ENCODE assay signal across 8 mouse cellular contexts in the genomic region with DNA sequence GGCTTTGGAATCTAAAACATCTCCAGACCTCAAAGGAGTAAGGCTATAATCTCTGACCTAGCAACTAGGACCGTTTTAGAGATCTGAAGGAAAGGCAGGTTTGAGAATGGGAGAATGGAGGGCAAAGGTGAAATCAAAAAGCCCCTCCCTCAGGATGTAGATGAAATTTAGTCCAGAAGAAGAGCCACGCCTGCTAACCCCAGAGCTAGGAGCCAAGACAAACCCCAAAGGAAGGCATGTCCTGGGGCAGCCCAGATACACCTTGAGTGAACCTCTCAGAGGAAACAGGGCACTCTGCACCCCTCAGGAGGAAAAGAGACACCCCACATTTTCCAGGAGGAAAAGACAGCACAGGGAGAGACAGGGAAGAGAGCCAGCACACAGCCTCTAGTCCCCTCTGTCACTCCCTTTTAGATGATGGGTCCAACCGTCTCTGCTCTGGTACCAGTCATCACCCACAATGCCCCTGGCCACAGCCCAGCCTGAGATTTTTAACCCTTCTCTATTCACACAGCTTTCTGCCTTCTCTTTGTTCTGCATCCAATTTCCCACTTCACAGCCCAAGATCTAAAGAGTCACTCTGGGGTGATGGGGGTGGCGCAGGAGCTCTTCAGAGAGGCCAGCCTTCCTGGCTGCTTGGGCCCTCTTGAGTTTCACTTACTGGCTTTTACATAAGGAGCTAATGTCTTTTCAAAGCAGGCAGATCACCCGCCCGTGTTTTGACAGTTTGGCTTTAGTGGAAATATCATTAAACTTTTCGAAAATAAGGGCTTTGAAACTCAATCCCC.
DNase-seq lines count a peak whose midpoint lies in the region; ATAC-seq and TF ChIP-seq lines count a peak whose summit lies in the region.

No protein-coding gene starts in this region.

- H3K27me3 ChIP-seq in intestine, embryonic 14.5 days (replicated peaks; ENCODE audit: control insufficient read depth, insufficient read depth, low read length), result no peaks in the 10 kb centered on the region
- H3K27me3 ChIP-seq in intestine, postnatal 0 days (replicated peaks; ENCODE audit: control insufficient read depth, insufficient read depth, low read length), result no peaks in the 10 kb centered on the region
- no peaks in the 10 kb centered on the region for H3K27me3 ChIP-seq in embryonic facial prominence, embryonic 15.5 days
- no peaks in the 10 kb centered on the region for H3K27me3 ChIP-seq in limb, embryonic 12.5 days
- H3K27me3 ChIP-seq in neural tube, embryonic 14.5 days (ENCODE audit: control insufficient read depth, insufficient read depth, low read length), result no peaks in the 10 kb centered on the region

- H3K4me1 ChIP-seq in intestine, embryonic 14.5 days (replicated peaks; ENCODE audit: control insufficient read depth, insufficient read depth, low read length), result peaks cover 15% of the 10 kb centered on the region; the same call in 1 of the 2 replicates
- H3K4me1 ChIP-seq in intestine, postnatal 0 days (replicated peaks; ENCODE audit: control insufficient read depth, insufficient read depth, low read length), result 0 out of 2 replicates have a peak, but pooled peaks cover 9% of the 10 kb centered on the region
- H3K4me1 ChIP-seq in embryonic facial prominence, embryonic 15.5 days, result peaks cover 27% of the 10 kb centered on the region
- peaks cover 25% of the 10 kb centered on the region for H3K4me1 ChIP-seq in limb, embryonic 12.5 days (replicated peaks)
- H3K4me1 ChIP-seq in neural tube, embryonic 14.5 days (ENCODE audit: control insufficient read depth, insufficient read depth, low read length), result no peaks in the 10 kb centered on the region

- WGBS in intestine, embryonic 14.5 days, result 35% methylated on average over 7 of the region's 7 CpGs
- 39% methylated on average over 7 of the region's 7 CpGs for WGBS in intestine, postnatal 0 days
- 20% methylated on average over 7 of the region's 7 CpGs for WGBS in embryonic facial prominence, embryonic 15.5 days
- WGBS in limb, embryonic 12.5 days, result 27% methylated on average over 7 of the region's 7 CpGs
- 34% methylated on average over 7 of the region's 7 CpGs for WGBS in neural tube, embryonic 14.5 days

- no peak overlapping the region for H3K4me2 ChIP-seq in intestine, embryonic 14.5 days (ENCODE audit: low read length)
- no peak overlapping the region for H3K4me2 ChIP-seq in intestine, postnatal 0 days (replicated peaks; ENCODE audit: low read depth)
- H3K4me2 ChIP-seq in embryonic facial prominence, embryonic 15.5 days (replicated peaks), result no peak overlapping the region
- 0 out of 2 replicates have a peak overlapping the region, but pooled peaks have one; percentile 17 for H3K4me2 ChIP-seq in limb, embryonic 12.5 days
- no peak overlapping the region for H3K4me2 ChIP-seq in neural tube, embryonic 14.5 days (ENCODE audit: low read depth, low read length)

- no peak overlapping the region for H3K4me3 ChIP-seq in intestine, embryonic 14.5 days (ENCODE audit: low read depth, low read length)
- H3K4me3 ChIP-seq in intestine, postnatal 0 days (ENCODE audit: low read depth, low read length), result no peak overlapping the region
- no peak overlapping the region for H3K4me3 ChIP-seq in embryonic facial prominence, embryonic 15.5 days (replicated peaks)
- H3K4me3 ChIP-seq in limb, embryonic 12.5 days (replicated peaks), result no peak overlapping the region
- no peak overlapping the region for H3K4me3 ChIP-seq in neural tube, embryonic 14.5 days (ENCODE audit: low read depth, low read length)

- no peak for DNase-seq in intestine, embryonic 14.5 days (ENCODE audit: low spot score)
- DNase-seq in layer of hippocampus, adult 11-12 months (ENCODE audit: low spot score), result no peak
- DNase-seq in right cerebral cortex, postnatal 10 days (ENCODE audit: low spot score in 2 of 2), result no peak
- no peak for DNase-seq in left cerebral cortex, adult 11 months (ENCODE audit: low spot score)

- no peak overlapping the region for H3K9ac ChIP-seq in intestine, embryonic 14.5 days (ENCODE audit: low read length)
- no peak overlapping the region for H3K9ac ChIP-seq in intestine, postnatal 0 days (ENCODE audit: low read depth, low read length)
- no peak overlapping the region for H3K9ac ChIP-seq in embryonic facial prominence, embryonic 15.5 days
- H3K9ac ChIP-seq in limb, embryonic 12.5 days (replicated peaks), result no peak overlapping the region
- H3K9ac ChIP-seq in neural tube, embryonic 14.5 days (replicated peaks; ENCODE audit: low read depth, low read length), result no peak overlapping the region

- no peaks in the 10 kb centered on the region for H3K9me3 ChIP-seq in intestine, embryonic 14.5 days (ENCODE audit: control insufficient read depth, low read length)
- no peaks in the 10 kb centered on the region for H3K9me3 ChIP-seq in intestine, postnatal 0 days (ENCODE audit: control insufficient read depth)
- H3K9me3 ChIP-seq in embryonic facial prominence, embryonic 15.5 days (replicated peaks), result no peaks in the 10 kb centered on the region
- no peaks in the 10 kb centered on the region for H3K9me3 ChIP-seq in limb, embryonic 12.5 days
- no peaks in the 10 kb centered on the region for H3K9me3 ChIP-seq in neural tube, embryonic 14.5 days (ENCODE audit: control insufficient read depth, low read length)

- TF ChIP-seq CTCF in intestine, postnatal 0 days (IDR thresholded peaks at IDR 0.05; ENCODE audit: low read depth), result no peak

- ATAC-seq in intestine, embryonic 14.5 days (replicated peaks; ENCODE audit: low FRiP score, low TSS enrichment, low read depth), result no peak
- ATAC-seq in intestine, postnatal 0 days, result no peak
- ATAC-seq in embryonic facial prominence, embryonic 15.5 days (ENCODE audit: insufficient number of reproducible peaks, low FRiP score, low TSS enrichment, low read depth), result peak; percentile 55; the same call in 1 of the 2 replicates
- ATAC-seq in limb, embryonic 12.5 days (ENCODE audit: insufficient number of reproducible peaks, insufficient read depth, low FRiP score, low TSS enrichment, low read depth), result no peak
- ATAC-seq in neural tube, embryonic 14.5 days (ENCODE audit: low read depth), result no peak

- H3K36me3 ChIP-seq in intestine, embryonic 14.5 days (ENCODE audit: control insufficient read depth, insufficient read depth, low read length), result no peaks in the 10 kb centered on the region
- no peaks in the 10 kb centered on the region for H3K36me3 ChIP-seq in intestine, postnatal 0 days (ENCODE audit: control insufficient read depth, insufficient read depth)
- H3K36me3 ChIP-seq in embryonic facial prominence, embryonic 15.5 days, result no peaks in the 10 kb centered on the region
- H3K36me3 ChIP-seq in limb, embryonic 12.5 days, result no peaks in the 10 kb centered on the region
- no peaks in the 10 kb centered on the region for H3K36me3 ChIP-seq in neural tube, embryonic 14.5 days (ENCODE audit: control insufficient read depth, insufficient read depth, low read length)

- H3K27ac ChIP-seq in intestine, embryonic 14.5 days (ENCODE audit: low read depth), result peak overlapping the region; percentile 48; the same call in 1 of the 2 replicates
- no peak overlapping the region for H3K27ac ChIP-seq in intestine, postnatal 0 days (ENCODE audit: low read depth, low read length)
- peak overlapping the region; percentile 82 for H3K27ac ChIP-seq in embryonic facial prominence, embryonic 15.5 days (replicated peaks)
- H3K27ac ChIP-seq in limb, embryonic 12.5 days, result peak overlapping the region; percentile 91
- peak overlapping the region; percentile 44 for H3K27ac ChIP-seq in neural tube, embryonic 14.5 days (ENCODE audit: low read depth, low read length)
